Comparison of ENCODE assay signal across 35 mouse cellular contexts in genomic region chr9:84517064-84517463, GRCm38 (mm10).
"Had no signal": no experiment of that assay in that cellular context is flagged by ENCODE, and none has a peak within 500 bp of the region (broad histone marks: within the 10 kb centered on the region; RNA-seq: fewer than 3 reads in every experiment).

No protein-coding gene starts in this region.

- H3K9ac ChIP-seq: heart, embryonic 12.5 days; heart, embryonic 13.5 days; heart, embryonic 15.5 days; hindbrain, embryonic 12.5 days; hindbrain, embryonic 13.5 days; hindbrain, embryonic 14.5 days; hindbrain, embryonic 15.5 days; intestine, embryonic 15.5 days; kidney, embryonic 15.5 days had no signal

- H3K9me3 ChIP-seq: heart, embryonic 10.5 days; heart, embryonic 12.5 days; heart, embryonic 13.5 days; heart, embryonic 15.5 days; hindbrain, embryonic 10.5 days; hindbrain, embryonic 12.5 days; hindbrain, embryonic 13.5 days; hindbrain, embryonic 15.5 days; intestine, embryonic 15.5 days; kidney, embryonic 15.5 days had no signal

- DNase-seq: heart, adult 2 months; heart, postnatal 10 days; heart, postnatal 14 days; heart, postnatal 36 days; heart, postnatal 4 days; kidney, adult 11 months; kidney, adult 18-20 months; kidney, adult 2 months; kidney, adult 8-10 months; kidney, adult 9 months; kidney, postnatal 10 days; kidney, postnatal 14 days; kidney, postnatal 25 days; kidney, postnatal 36 days; kidney, postnatal 4 days; layer of hippocampus, adult 9-11 months; layer of hippocampus, postnatal 36 days had no signal

- H3K36me3 ChIP-seq: heart, embryonic 10.5 days; heart, embryonic 12.5 days; heart, embryonic 13.5 days; heart, embryonic 15.5 days; hindbrain, embryonic 10.5 days; hindbrain, embryonic 12.5 days; hindbrain, embryonic 13.5 days; hindbrain, embryonic 15.5 days; intestine, embryonic 15.5 days; kidney, embryonic 15.5 days had no signal

- ATAC-seq: hindbrain, embryonic 16.5 days; hindbrain, postnatal 0 days; inflammation-experienced regulatory T-cells, adult 6 months; intestine, embryonic 15.5 days; intestine, embryonic 16.5 days; intestine, postnatal 0 days had no signal

- H3K27me3 ChIP-seq: heart, embryonic 12.5 days; heart, embryonic 13.5 days; heart, embryonic 15.5 days; hindbrain, embryonic 12.5 days; hindbrain, embryonic 13.5 days; hindbrain, embryonic 15.5 days; intestine, embryonic 15.5 days; kidney, embryonic 15.5 days had no signal

- H3K4me2 ChIP-seq: heart, embryonic 11.5 days; heart, embryonic 12.5 days; heart, embryonic 13.5 days; heart, embryonic 15.5 days; hindbrain, embryonic 12.5 days; hindbrain, embryonic 13.5 days; hindbrain, embryonic 14.5 days; hindbrain, embryonic 15.5 days; intestine, embryonic 15.5 days; kidney, embryonic 15.5 days had no signal

- H3K27ac ChIP-seq: heart, adult 2 months; heart, embryonic 10.5 days; heart, embryonic 13.5 days; heart, embryonic 15.5 days; hindbrain, embryonic 10.5 days; hindbrain, embryonic 12.5 days; hindbrain, embryonic 13.5 days; hindbrain, embryonic 14.5 days; hindbrain, embryonic 15.5 days; hindbrain, postnatal 0 days; intestine, embryonic 15.5 days; kidney, embryonic 15.5 days; layer of hippocampus, adult 2 months had no signal

- H3K4me1 ChIP-seq: heart, embryonic 10.5 days; heart, embryonic 12.5 days; heart, embryonic 13.5 days; heart, embryonic 15.5 days; hindbrain, embryonic 10.5 days; hindbrain, embryonic 12.5 days; hindbrain, embryonic 13.5 days; hindbrain, embryonic 15.5 days; intestine, embryonic 15.5 days; kidney, embryonic 15.5 days had no signal

- H3K4me3 ChIP-seq: heart, adult 2 months; heart, embryonic 10.5 days; heart, embryonic 12.5 days; heart, embryonic 13.5 days; heart, embryonic 15.5 days; hindbrain, embryonic 10.5 days; hindbrain, embryonic 12.5 days; hindbrain, embryonic 13.5 days; hindbrain, embryonic 15.5 days; intestine, embryonic 15.5 days; kidney, embryonic 15.5 days; layer of hippocampus, adult 2 months had no signal
